ENCODE assay signal across 8 mouse cellular contexts in the genomic region with DNA sequence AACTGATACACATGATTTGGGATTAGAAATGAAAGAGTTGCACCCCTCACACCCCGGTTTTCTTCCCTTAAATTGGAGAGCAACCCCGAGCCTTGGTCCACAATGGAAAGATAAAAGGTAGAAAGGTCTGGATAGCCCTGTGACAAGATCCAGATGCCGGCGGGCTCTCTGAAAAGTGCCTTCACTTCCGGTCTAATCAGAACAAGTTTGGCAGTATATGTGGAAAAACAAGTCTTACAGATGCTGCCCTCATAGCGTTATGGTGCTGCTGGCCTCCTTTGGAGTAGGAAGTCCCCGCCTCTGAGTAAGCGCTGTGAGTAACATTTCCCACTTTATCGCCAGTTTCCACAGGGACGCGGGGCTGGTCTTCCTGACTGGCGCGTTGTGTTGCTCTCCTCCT. TPM values are rescaled to one million over a fixed set of nuclear protein-coding genes. Genes with fewer than 3 reads are reported as not detected.
DNase-seq lines count a peak whose midpoint lies in the region; ATAC-seq lines count a peak whose summit lies in the region.

No protein-coding gene starts in this region.

- H3K27ac ChIP-seq in heart, embryonic 13.5 days (replicated peaks): peak overlapping the region; percentile 94
- H3K27ac ChIP-seq in macrophage: no peak overlapping the region

- H3K4me1 ChIP-seq in heart, embryonic 13.5 days: peaks cover 50% of the 10 kb centered on the region

- H3K9ac ChIP-seq in heart, embryonic 13.5 days: peak overlapping the region; percentile 96

- no peaks in the 10 kb centered on the region for H3K9me3 ChIP-seq in heart, embryonic 13.5 days

- H3K79me2 ChIP-seq in macrophage (ENCODE audit: inconsistent target): no peaks in the 10 kb centered on the region; the same call in 1 of the 2 replicates

- peak overlapping the region; percentile 82 for H3K4me2 ChIP-seq in heart, embryonic 13.5 days

- peak overlapping the region; percentile 89 for H3K4me3 ChIP-seq in heart, embryonic 13.5 days
- peak overlapping the region; percentile 35 for H3K4me3 ChIP-seq in macrophage (ENCODE audit: inconsistent target)

- no peak for ATAC-seq in heart, embryonic 13.5 days (ENCODE audit: extremely low read depth, insufficient number of reproducible peaks, low FRiP score, low TSS enrichment)

- under 1% methylated on average over 13 of the region's 13 CpGs for WGBS in heart, embryonic 13.5 days
- 7% methylated on average over 13 of the region's 13 CpGs for WGBS in macrophage (ENCODE audit: missing documents)

- peak; percentile 26 for DNase-seq in right cerebral cortex, adult 18-20 months
- no peak for DNase-seq in right cerebral cortex, postnatal 14 days
- peak; percentile 28 for DNase-seq in cerebellum, adult 9-11 months
- DNase-seq in kidney, postnatal 14 days: peak; percentile 33
- no peak for DNase-seq in layer of hippocampus, postnatal 10 days (ENCODE audit: low spot score in 2 of 2)
- DNase-seq in layer of hippocampus, postnatal 25 days (ENCODE audit: extremely low spot score in 1 of 2, low spot score in 1 of 2): no peak

- H3K27me3 ChIP-seq in heart, embryonic 13.5 days (replicated peaks): no peaks in the 10 kb centered on the region

- H3K36me3 ChIP-seq in heart, embryonic 13.5 days: no peaks in the 10 kb centered on the region
- H3K36me3 ChIP-seq in macrophage (ENCODE audit: inconsistent target): no peaks in the 10 kb centered on the region

RNA-seq across cellular contexts. Expression of a gene that starts 49.9 kb away (rescaled TPM):
- polyA plus RNA-seq in heart, embryonic 13.5 days (2015; fragmentation: Nextera tagmentation; extraction: Ambion mirVana): 21.6 and 22.7 TPM in 2 replicates
- total RNA-seq in macrophage (2018; cell fraction: chromatin; rRNA removed): 10 to 100 TPM in 14 of 26 experiments, 1 to 10 TPM in 12; 5.4 to 49.5 (median 11.0) TPM
- total RNA-seq in macrophage (2018; cell fraction: cytosol; rRNA removed): 10 to 100 TPM in 2 of 26 experiments, 1 to 10 TPM in 24; 3.2 to 14.6 (median 7.3) TPM
- total RNA-seq in macrophage (2018; cell fraction: nucleus; rRNA removed): 10 to 100 TPM in 9 of 26 experiments, 1 to 10 TPM in 17; 4.1 to 19.6 (median 8.6) TPM
- polyA plus RNA-seq in macrophage (2018): 4.8 to 9.8 TPM (median 7.2 TPM) in 3 replicates
- 10 to 100 TPM; 20.7 to 25.9 TPM for total RNA-seq in layer of hippocampus, postnatal 10 days (2021)
- 10 to 100 TPM; 18.9 to 19.8 TPM for total RNA-seq in layer of hippocampus, postnatal 25 days (2021)

Comparison
In these comparisons a context has a peak if more than half of its experiments do, and no peak if none do; other contexts are left out.
1. DNase-seq: peak in right cerebral cortex, adult 18-20 months (single experiment), cerebellum, adult 9-11 months (single experiment) and kidney, postnatal 14 days (single experiment); none in right cerebral cortex, postnatal 14 days (single experiment), layer of hippocampus, postnatal 10 days (0 of 2) and layer of hippocampus, postnatal 25 days (0 of 2).